Mouse (Mus musculus) forebrain, embryonic 16.5 days (tissue): ENCODE data around the gene Nrm. TPM values are rescaled to one million over a fixed set of nuclear protein-coding genes. Genes with fewer than 3 reads are reported as not detected.

ENCODE experiments used
- ATAC-seq: fragments of 200-750 bp; cut with Nextera tagmentation; 2 replicates; pipeline ENCODE4 v1.8.0; 2017; ENCODE audit warnings: mild to moderate bottlenecking, moderate library complexity
- H3K27ac ChIP-seq: fragments of 300-500 bp; sonication (generic); 2 replicates; pipeline ENCODE4 v1.5.1; 2014; ENCODE audit warnings: low read length, control low read depth
- H3K27me3 ChIP-seq: fragments of 300-500 bp; sonication (generic); replicated peaks from 2 replicates; pipeline ENCODE4 v1.6.1; 2014; ENCODE audit warnings: low read length; ENCODE audit not compliant: control insufficient read depth, insufficient read depth
- H3K36me3 ChIP-seq: fragments of 300-500 bp; sonication (generic); 2 replicates; pipeline ENCODE4 v1.6.1; 2014; ENCODE audit not compliant: control insufficient read depth, insufficient read depth
- H3K4me1 ChIP-seq: fragments of 300-500 bp; sonication (generic); replicated peaks from 2 replicates; pipeline ENCODE4 v1.6.1; 2014; ENCODE audit warnings: low read length; ENCODE audit not compliant: control insufficient read depth, insufficient read depth
- H3K4me2 ChIP-seq: fragments of 300-500 bp; sonication (generic); 2 replicates; pipeline ENCODE4 v1.6.1; 2014; ENCODE audit warnings: mild to moderate bottlenecking, low read length, control low read depth
- H3K4me3 ChIP-seq: fragments of 300-500 bp; sonication (generic); replicated peaks from 2 replicates; pipeline ENCODE4 v1.5.1; 2014; ENCODE audit warnings: mild to moderate bottlenecking, low read length, control low read depth
- H3K9ac ChIP-seq: fragments of 300-500 bp; sonication (generic); replicated peaks from 2 replicates; pipeline ENCODE4 v1.6.1; 2014; ENCODE audit warnings: low read depth, low read length, control low read depth
- H3K9me3 ChIP-seq: fragments of 300-500 bp; sonication (generic); 2 replicates; pipeline ENCODE4 v1.6.1; 2016; ENCODE audit warnings: low read length; ENCODE audit not compliant: control insufficient read depth
- WGBS: fragments of 180-500 bp; shearing (Covaris S2); extraction: QIAGEN DNeasy Blood & Tissue Kit; methylation state at CpG from one replicate; pipeline ENCODE4 v1.1.7; 2014; 5-methylcytosine and 5-hydroxymethylcytosine counted together
- polyA plus RNA-seq: library from polyadenylated mRNA; unstranded; fragments of >200 nt; fragmentation: Nextera tagmentation; extraction: Ambion mirVana; gene quantifications from 2 replicates; pipeline ENCODE4 v1.2.1, GENCODE M21; 2015

The Nrm gene
- polyA plus RNA-seq, 1 experiment from 2014 or later, result 26.1 TPM

DNA sequence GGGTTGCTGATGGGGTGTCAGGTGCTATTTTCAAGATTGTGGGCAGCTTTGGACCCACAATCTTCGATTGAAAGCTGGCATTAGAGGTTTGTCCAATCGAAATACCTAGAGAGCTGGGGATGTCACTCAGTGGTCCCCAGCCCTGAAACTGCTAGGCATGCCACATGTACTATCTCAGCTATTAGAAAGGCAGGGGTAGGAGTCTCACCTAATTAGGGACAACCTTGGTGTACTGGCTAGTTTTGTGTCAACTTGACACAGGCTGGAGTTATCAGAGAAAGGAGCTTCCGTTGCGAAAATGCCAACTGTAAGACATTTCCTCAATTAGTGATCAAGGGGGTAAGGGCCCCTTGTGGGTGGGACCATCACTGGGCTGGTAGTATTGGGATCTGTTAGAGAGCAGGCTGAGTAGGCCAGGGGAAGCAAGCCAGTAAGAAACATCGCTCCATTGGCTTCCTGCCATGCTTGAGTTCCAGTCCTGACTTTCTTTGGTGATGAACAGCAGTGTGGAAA lies 27.8 kb upstream of the Nrm start:
- Histone ChIP-seq H3K36me3 (peaks cover 42% of the 10 kb centered on the region), H3K27ac (no peak overlapping the region; the same call in none of the 2 replicates), H3K4me2 (no peak overlapping the region), H3K9ac (no peak overlapping the region), H3K4me1 (peaks cover 45% of the 10 kb centered on the region), H3K9me3 (no peaks in the 10 kb centered on the region), H3K27me3 (no peaks in the 10 kb centered on the region), H3K4me3 (no peak overlapping the region)
- 19% methylated on average over 5 of the region's 5 CpGs for WGBS
- no peak for ATAC-seq

DNA sequence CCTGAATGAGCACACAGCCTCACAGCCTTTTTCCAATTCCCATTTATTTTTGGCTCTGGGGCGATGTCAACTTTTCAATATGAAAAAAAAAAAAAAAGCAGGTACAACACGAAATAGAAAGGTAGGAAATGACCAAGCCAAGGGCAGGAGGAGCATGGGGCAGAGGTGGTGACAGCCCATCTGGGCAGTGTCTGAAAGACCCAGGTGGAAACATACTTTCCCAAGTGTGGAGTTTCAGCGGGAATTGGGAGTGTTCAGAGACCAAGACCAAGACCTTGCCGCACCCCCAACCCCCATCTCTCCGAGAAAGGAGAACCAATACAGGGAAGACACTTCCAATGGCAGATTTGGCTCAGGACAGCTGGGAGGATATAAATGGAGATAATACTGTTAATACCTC lies 27.2 kb upstream of the Nrm start:
- no peaks in the 10 kb centered on the region for H3K27me3 ChIP-seq
- H3K9ac ChIP-seq, result 0 out of 2 replicates have a peak overlapping the region, but pooled peaks have one; percentile 23
- no peak for ATAC-seq
- H3K4me3 ChIP-seq, result peak overlapping the region; percentile 16
- 54% methylated on average over 5 of the region's 5 CpGs for WGBS
- H3K4me1 ChIP-seq, result peaks cover 47% of the 10 kb centered on the region
- H3K36me3 ChIP-seq, result peaks cover 42% of the 10 kb centered on the region
- no peak overlapping the region for H3K27ac ChIP-seq
- H3K9me3 ChIP-seq, result no peaks in the 10 kb centered on the region
- H3K4me2 ChIP-seq, result peak overlapping the region; percentile 84

DNA sequence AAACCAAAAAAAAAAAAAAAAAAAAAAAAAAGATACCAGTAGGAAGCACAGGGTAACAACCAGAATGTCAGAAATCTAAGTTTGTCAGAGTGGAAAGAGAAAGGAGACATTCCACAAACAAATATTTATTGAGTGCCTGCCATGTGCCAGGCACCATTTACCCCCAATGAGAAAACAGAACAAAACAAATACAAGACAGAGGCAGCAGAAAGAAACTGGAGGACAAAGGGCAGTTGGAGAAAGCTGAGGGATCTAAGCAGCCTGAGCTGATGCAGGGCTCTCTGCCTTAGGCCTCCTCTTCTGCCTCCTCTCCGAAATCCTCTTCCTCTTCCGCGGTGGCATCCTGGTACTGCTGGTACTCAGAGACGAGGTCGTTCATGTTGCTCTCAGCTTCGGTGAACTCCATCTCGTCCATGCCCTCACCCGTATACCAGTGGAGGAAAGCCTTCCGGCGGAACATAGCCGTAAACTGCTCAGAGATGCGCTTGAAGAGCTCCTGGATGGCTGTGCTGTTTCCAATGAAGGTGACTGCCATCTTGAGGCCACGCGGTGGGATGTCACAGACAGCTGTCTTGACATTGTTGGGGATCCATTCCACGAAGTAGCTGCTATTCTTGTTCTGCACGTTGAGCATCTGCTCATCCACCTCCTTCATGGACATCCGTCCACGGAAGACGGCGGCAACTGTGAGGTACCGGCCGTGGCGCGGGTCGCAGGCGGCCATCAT lies 26.3 kb upstream of the Nrm start:
- H3K27me3 ChIP-seq, result no peaks in the 10 kb centered on the region
- no peaks in the 10 kb centered on the region for H3K9me3 ChIP-seq
- H3K4me2 ChIP-seq, result peak overlapping the region; percentile 84
- H3K9ac ChIP-seq, result peak overlapping the region; percentile 83
- peak overlapping the region; percentile 63 for H3K4me3 ChIP-seq
- 72% methylated on average over 26 of the region's 26 CpGs for WGBS
- peak overlapping the region; percentile 28; the same call in 1 of the 2 replicates for H3K27ac ChIP-seq
- H3K4me1 ChIP-seq, result peaks cover 51% of the 10 kb centered on the region
- no peak for ATAC-seq
- H3K36me3 ChIP-seq, result peaks cover 42% of the 10 kb centered on the region

DNA sequence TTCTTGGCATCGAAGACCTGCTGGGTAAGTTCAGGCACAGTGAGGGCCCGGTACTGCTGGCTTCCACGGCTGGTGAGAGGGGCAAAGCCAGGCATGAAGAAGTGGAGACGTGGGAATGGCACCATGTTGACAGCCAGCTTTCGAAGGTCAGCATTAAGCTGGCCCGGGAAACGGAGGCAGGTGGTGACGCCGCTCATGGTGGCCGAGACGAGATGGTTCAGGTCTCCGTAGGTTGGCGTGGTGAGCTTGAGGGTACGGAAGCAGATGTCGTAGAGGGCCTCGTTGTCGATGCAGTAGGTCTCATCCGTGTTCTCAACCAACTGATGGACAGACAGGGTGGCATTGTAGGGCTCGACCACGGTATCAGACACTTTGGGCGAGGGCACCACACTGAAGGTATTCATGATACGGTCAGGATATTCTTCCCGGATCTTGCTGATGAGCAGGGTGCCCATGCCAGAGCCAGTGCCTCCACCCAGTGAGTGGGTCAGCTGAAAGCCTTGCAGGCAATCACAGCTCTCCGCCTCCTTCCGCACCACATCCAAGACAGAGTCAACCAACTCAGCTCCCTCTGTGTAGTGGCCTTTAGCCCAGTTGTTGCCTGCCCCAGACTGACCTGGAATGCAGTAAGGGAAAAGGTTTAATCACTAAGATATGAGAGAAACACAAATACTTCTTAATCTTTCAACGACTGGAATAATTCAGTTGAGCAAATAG lies 25.5 kb upstream of the Nrm start:
- WGBS, result 67% methylated on average over 26 of the region's 26 CpGs
- H3K27ac ChIP-seq, result no peak overlapping the region; the same call in 1 of the 2 replicates
- H3K4me3 ChIP-seq, result peak overlapping the region; percentile 63
- ATAC-seq, result no peak
- H3K4me2 ChIP-seq, result peak overlapping the region; percentile 84
- no peaks in the 10 kb centered on the region for H3K9me3 ChIP-seq
- peaks cover 41% of the 10 kb centered on the region for H3K36me3 ChIP-seq
- peaks cover 47% of the 10 kb centered on the region for H3K4me1 ChIP-seq
- H3K27me3 ChIP-seq, result no peaks in the 10 kb centered on the region
- peak overlapping the region; percentile 83 for H3K9ac ChIP-seq

DNA sequence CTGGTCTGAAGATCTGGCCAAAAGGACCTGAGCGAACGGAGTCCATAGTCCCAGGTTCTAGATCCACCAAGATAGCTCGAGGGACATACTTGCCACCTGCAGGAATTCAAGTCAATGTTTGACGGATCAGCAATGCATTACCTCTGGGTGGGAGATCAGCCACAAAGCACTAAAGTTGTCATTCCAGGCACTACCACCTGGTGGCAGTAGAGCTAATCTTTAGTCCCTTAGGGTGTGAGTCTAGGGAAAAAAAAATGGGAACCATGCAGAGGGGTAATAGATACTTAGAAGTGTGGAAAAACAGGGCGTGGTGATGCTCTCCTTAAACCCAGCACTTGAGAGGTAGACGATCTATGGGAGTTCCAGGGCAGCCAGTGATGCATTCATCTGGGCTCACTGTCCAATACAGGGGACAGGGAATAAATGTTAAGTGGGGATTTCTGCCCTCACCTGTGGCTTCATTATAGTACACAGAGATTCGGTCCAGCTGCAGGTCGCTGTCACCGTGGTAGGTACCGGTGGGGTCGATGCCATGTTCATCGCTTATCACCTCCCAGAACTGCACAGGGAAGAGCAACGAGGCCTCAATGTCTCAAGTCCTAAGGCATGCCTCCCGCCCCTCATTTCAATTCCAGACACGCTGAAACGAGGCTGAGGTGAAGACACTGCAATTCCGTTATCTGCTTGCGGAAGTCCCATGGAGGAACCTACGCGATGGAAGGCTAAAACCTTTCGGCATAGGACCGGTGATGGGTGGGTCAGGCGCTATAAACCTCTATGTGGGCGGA lies 24.7 kb upstream of the Nrm start:
- peaks cover 37% of the 10 kb centered on the region for H3K36me3 ChIP-seq

DNA sequence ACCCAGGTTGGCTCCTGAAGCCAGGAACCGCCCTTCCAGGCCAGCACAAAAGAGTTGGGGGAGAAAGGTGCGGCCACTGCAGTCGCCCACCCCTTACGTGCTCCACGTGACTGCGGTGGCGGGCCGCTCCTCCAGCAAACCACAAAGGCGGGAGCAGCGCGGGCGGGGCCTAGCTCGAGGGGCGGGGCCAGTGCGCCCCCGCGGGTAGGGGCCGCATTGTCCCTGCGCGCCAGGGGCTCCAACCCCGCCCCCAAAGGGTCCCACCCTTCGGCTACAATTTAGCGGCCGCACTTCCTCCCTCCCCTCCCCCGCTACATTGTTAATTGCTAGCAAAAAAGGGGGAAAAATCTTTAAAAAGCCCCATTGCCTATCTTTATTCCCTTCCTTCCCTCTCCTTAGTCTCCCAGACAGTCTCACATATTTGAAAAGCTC lies 24.1 kb upstream of the Nrm start:
- WGBS, result under 1% methylated on average over 25 of the region's 25 CpGs
- Histone ChIP-seq H3K4me2 (peak overlapping the region; percentile 84), H3K27ac (peak overlapping the region; percentile 94), H3K36me3 (peaks cover 37% of the 10 kb centered on the region), H3K9ac (peak overlapping the region; percentile 83), H3K9me3 (no peaks in the 10 kb centered on the region), H3K4me1 (peaks cover 52% of the 10 kb centered on the region), H3K4me3 (peak overlapping the region; percentile 63), H3K27me3 (no peaks in the 10 kb centered on the region)
- ATAC-seq, result peak; percentile 34

More for the DNA sequence above, 24.7 kb upstream of the Nrm start:
- H3K9me3 ChIP-seq, result no peaks in the 10 kb centered on the region
- peak overlapping the region; percentile 94 for H3K27ac ChIP-seq
- peaks cover 49% of the 10 kb centered on the region for H3K4me1 ChIP-seq
- H3K9ac ChIP-seq, result peak overlapping the region; percentile 83
- H3K27me3 ChIP-seq, result no peaks in the 10 kb centered on the region
- no peak for ATAC-seq
- peak overlapping the region; percentile 84 for H3K4me2 ChIP-seq
- WGBS, result 8% methylated on average over 24 of the region's 24 CpGs
- H3K4me3 ChIP-seq, result peak overlapping the region; percentile 63

DNA sequence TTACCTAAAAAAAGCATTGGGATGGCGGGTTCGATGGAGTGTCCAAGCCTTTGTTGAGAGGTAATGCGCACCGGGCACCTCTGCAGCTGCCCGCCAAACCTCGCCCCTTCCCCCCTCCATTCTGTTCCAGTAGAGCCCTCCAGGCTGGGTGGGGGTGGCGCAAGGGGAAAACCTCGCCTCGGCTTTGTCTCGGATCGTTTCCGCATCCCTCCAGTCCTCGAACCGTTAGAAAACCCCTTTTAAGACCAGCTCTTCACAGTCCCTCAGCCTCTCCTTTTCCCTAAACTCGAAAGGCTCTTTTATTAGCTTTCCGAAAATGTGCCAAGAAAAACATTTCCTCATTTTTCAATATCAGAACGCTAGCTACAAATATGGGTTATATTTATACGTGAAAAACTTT lies 23.6 kb upstream of the Nrm start:
- ATAC-seq, result no peak
- H3K4me3 ChIP-seq, result peak overlapping the region; percentile 63
- H3K4me1 ChIP-seq, result peaks cover 56% of the 10 kb centered on the region
- H3K9ac ChIP-seq, result peak overlapping the region; percentile 83
- peaks cover 35% of the 10 kb centered on the region for H3K36me3 ChIP-seq
- H3K9me3 ChIP-seq, result no peaks in the 10 kb centered on the region
- H3K27me3 ChIP-seq, result no peaks in the 10 kb centered on the region
- under 1% methylated on average over 18 of the region's 18 CpGs for WGBS
- peak overlapping the region; percentile 2; the same call in 1 of the 2 replicates for H3K4me2 ChIP-seq
- peak overlapping the region; percentile 94 for H3K27ac ChIP-seq

DNA sequence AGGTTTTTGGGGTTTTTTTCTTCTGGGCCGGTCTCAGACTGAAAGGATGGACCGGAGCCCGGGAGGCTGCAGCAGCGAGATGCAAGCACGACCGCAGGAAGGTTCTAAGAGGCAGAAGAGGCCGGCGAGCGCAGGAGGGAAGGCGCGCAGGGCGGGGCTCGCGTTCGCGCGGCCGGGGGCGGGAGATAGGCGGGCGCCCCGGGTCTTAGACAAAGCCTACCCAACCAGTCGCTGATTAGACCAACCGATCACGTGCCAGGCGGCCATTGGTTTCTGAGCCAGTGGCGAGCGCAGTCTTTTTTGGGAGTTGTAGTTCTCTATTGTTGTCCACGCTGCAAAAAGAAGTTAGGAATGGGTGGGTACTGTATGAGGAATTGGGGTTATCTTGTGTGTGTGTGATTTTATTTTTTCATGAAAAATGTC lies 23.0 kb upstream of the Nrm start, which contains the start of gene Tubb5:
Tubb5 (minus strand) TSS at position 185 of the 423 bp plus-strand sequence.
- Histone ChIP-seq H3K9me3 (no peaks in the 10 kb centered on the region), H3K4me3 (peak within 1 kb of the TSS; percentile 63), H3K36me3 (peaks cover 29% of the 10 kb centered on the region), H3K4me1 (peaks cover 53% of the 10 kb centered on the region), H3K4me2 (peak within 1 kb of the TSS; percentile 78), H3K9ac (peak within 1 kb of the TSS; percentile 83), H3K27me3 (no peaks in the 10 kb centered on the region), H3K27ac (peak within 1 kb of the TSS; percentile 94)
- WGBS, result 1% methylated on average over 29 of the region's 29 CpGs
- ATAC-seq, result peak; percentile 77
